Mouse (Mus musculus) lung, adult 2 months (tissue): ENCODE measurements around the gene Stim2. TPM values are rescaled to one million over a fixed set of nuclear protein-coding genes. Genes with fewer than 3 reads are reported as not detected.
A peak's percentile ranks its signal among the peaks of the same experiment; 100 is the strongest.

Source experiments
- DNase-seq: peaks from one replicate; pipeline ENCODE4 v3.0.0; 2022
- H3K4me1 ChIP-seq: fragments of 200-500 bp; 2 replicates; pipeline ENCODE4 v1.6.1; 2011; ENCODE audit warnings: low read length; ENCODE audit not compliant: control insufficient read depth, insufficient read depth
- H3K4me3 ChIP-seq: fragments of 200-500 bp; replicated peaks from 2 replicates; pipeline ENCODE3; 2011; ENCODE audit warnings: low read depth, mild to moderate bottlenecking, control low read depth, low read length; ENCODE audit errors: extremely low read depth
- CTCF ChIP-seq: fragments of 200-500 bp; IDR thresholded peaks from 2 replicates; pipeline ENCODE4 v1.5.1; 2011; ENCODE audit warnings: mild to moderate bottlenecking, low read length, control low read depth; ENCODE audit not compliant: insufficient read depth
- POLR2A ChIP-seq: fragments of 200-500 bp; IDR thresholded peaks from 2 replicates; pipeline ENCODE4 v1.6.1; 2011; ENCODE audit warnings: low read depth, mild to moderate bottlenecking, control low read depth, low read length, borderline replicate concordance; ENCODE audit errors: extremely low read depth
- WGBS: fragments of 180-500 bp; shearing (Covaris S2); methylation state at CpG from one replicate; pipeline ENCODE4 v1.1.7; 2018; 5-methylcytosine and 5-hydroxymethylcytosine counted together
- polyA plus RNA-seq: library from polyadenylated mRNA; depleted of rRNA; stranded (reverse); fragments of >200 nt; gene quantifications from 2 replicates; pipeline ENCODE4 v1.2.3, GENCODE M21; 2012; rRNA removed

The Stim2 gene
- polyA plus RNA-seq, 1 experiment: 34.2 TPM

- TF ChIP-seq POLR2A (no peak), CTCF (no peak)
- Histone ChIP-seq H3K4me1 (peaks cover 8% of the 10 kb centered on the region), H3K4me3 (no peak overlapping the region)
- 57% methylated on average over 12 of the region's 12 CpGs for WGBS
- no peak for DNase-seq
Observed at GRCm38 (mm10) chr5:54155227-54155776, 157.0 kb downstream of the Stim2 start.

GRCm38 (mm10) chr5:54155916-54156315, 157.6 kb downstream of the Stim2 start:
- peaks cover 8% of the 10 kb centered on the region for H3K4me1 ChIP-seq
- WGBS: 78% methylated on average over 4 of the region's 4 CpGs
- no peak overlapping the region for H3K4me3 ChIP-seq
- DNase-seq: no peak
- no peak for TF ChIP-seq CTCF
- TF ChIP-seq POLR2A: no peak

- Histone ChIP-seq H3K4me3 (no peak overlapping the region), H3K4me1 (peaks cover 8% of the 10 kb centered on the region)
- WGBS: 40% methylated on average over 11 of the region's 11 CpGs
- DNase-seq: peak; percentile 22
- no peak for TF ChIP-seq CTCF
- no peak for TF ChIP-seq POLR2A
Observed at GRCm38 (mm10) chr5:54156944-54157527, 158.7 kb downstream of the Stim2 start.

GRCm38 (mm10) chr5:54158230-54158629, 159.9 kb downstream of the Stim2 start:
- peaks cover 8% of the 10 kb centered on the region for H3K4me1 ChIP-seq
- H3K4me3 ChIP-seq: no peak overlapping the region
- WGBS: 56% methylated on average over 9 of the region's 9 CpGs
- TF ChIP-seq POLR2A (no peak), CTCF (no peak)
- DNase-seq: no peak

- Histone ChIP-seq H3K4me1 (peaks cover 8% of the 10 kb centered on the region), H3K4me3 (no peak overlapping the region)
- WGBS: 21% methylated on average over 6 of the region's 6 CpGs
- TF ChIP-seq CTCF (no peak), POLR2A (no peak)
- DNase-seq: no peak
Observed at GRCm38 (mm10) chr5:54159156-54159793, 161.0 kb downstream of the Stim2 start.

- WGBS: 93% methylated on average over 4 of the region's 4 CpGs
- Histone ChIP-seq H3K4me1 (peaks cover 8% of the 10 kb centered on the region), H3K4me3 (no peak overlapping the region)
- TF ChIP-seq CTCF: no peak
- TF ChIP-seq POLR2A: no peak
- DNase-seq: no peak
Observed at GRCm38 (mm10) chr5:54160561-54160960, 162.3 kb downstream of the Stim2 start.

- Histone ChIP-seq H3K4me3 (no peak overlapping the region), H3K4me1 (no peaks in the 10 kb centered on the region)
- WGBS: 60% methylated on average over 4 of the region's 4 CpGs
- DNase-seq: no peak
- TF ChIP-seq POLR2A: no peak
- no peak for TF ChIP-seq CTCF
Observed at GRCm38 (mm10) chr5:54163890-54164289, 165.6 kb downstream of the Stim2 start.

Other genes with a start within 250 kb of the Stim2 start
- gene Tbc1d19, start 188.9 kb upstream of the Stim2 start, polyA plus RNA-seq: 12.5 and 15.0 TPM in 2 replicates